Mouse (Mus musculus) kidney, embryonic 14.5 days (tissue): ENCODE measurements at regions not wholly inside any gene's neighbourhood (a gene's known extent, or its start where the extent isn't known, plus 50 kb on each side); places are given as distances from the start of the nearest gene placed in this dataset.

Experiments
- ATAC-seq: fragments of 200-750 bp; cut with Nextera tagmentation; 2 replicates; pipeline ENCODE4 v1.8.0; 2017; ENCODE audit warnings: moderate number of reproducible peaks, mild to moderate bottlenecking, moderate TSS enrichment, moderate library complexity; ENCODE audit not compliant: low FRiP score, low TSS enrichment
- H3K27ac ChIP-seq: fragments of 300-500 bp; sonication (generic); 2 replicates; pipeline ENCODE4 v1.5.1; 2014; ENCODE audit warnings: low read depth, mild to moderate bottlenecking, low read length, moderate library complexity, mixed read lengths
- H3K27me3 ChIP-seq: fragments of 300-500 bp; sonication (generic); 2 replicates; pipeline ENCODE4 v1.6.1; 2014; ENCODE audit warnings: mild to moderate bottlenecking, low read length; ENCODE audit not compliant: control insufficient read depth, insufficient read depth
- H3K36me3 ChIP-seq: fragments of 300-500 bp; sonication (generic); 2 replicates; pipeline ENCODE4 v1.6.1; 2014; ENCODE audit warnings: low read length, mixed read lengths; ENCODE audit not compliant: control insufficient read depth, insufficient read depth
- H3K4me1 ChIP-seq: fragments of 300-500 bp; sonication (generic); 2 replicates; pipeline ENCODE4 v1.6.1; 2014; ENCODE audit warnings: low read length, mixed read lengths; ENCODE audit not compliant: control insufficient read depth, insufficient read depth
- H3K4me2 ChIP-seq: fragments of 300-500 bp; sonication (generic); replicated peaks from 2 replicates; pipeline ENCODE4 v1.6.1; 2014; ENCODE audit warnings: low read depth, mild to moderate bottlenecking, low read length
- H3K4me3 ChIP-seq: fragments of 300-500 bp; sonication (generic); 2 replicates; pipeline ENCODE4 v1.5.1; 2014; ENCODE audit warnings: mild to moderate bottlenecking, low read length
- H3K9ac ChIP-seq: fragments of 300-500 bp; sonication (generic); 2 replicates; pipeline ENCODE4 v1.6.1; 2014; ENCODE audit warnings: low read depth, mild to moderate bottlenecking, low read length, moderate library complexity
- H3K9me3 ChIP-seq: fragments of 300-500 bp; sonication (generic); 2 replicates; pipeline ENCODE4 v1.6.1; 2016; ENCODE audit warnings: low read length; ENCODE audit not compliant: control insufficient read depth
- WGBS: fragments of 180-500 bp; shearing (Covaris S2); extraction: QIAGEN DNeasy Blood & Tissue Kit; methylation state at CpG from one replicate; pipeline ENCODE4 v1.1.7; 2014; 5-methylcytosine and 5-hydroxymethylcytosine counted together

DNA sequence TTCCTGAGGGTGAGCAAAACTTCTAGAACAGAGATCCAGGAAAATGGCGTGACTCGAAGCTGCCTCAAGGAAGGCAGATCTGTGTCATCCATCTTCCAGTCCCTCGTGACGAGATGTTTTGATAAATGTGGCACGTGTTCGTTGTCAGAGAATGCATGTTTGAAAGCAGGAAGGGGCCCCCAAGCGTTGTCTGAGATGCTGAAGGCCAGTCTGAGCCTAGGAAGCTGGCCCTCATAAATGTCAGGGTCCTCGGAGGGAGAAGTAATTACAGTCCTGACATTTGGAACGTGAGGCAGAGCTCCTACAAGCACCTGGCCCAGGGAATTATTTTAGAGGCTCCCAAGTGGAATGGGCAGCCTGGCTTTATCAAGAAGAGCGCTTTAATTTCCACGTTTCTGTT is 50.5 kb upstream of the Mocs1 start:
- H3K4me1 ChIP-seq, result no peaks in the 10 kb centered on the region
- no peak overlapping the region for H3K9ac ChIP-seq
- H3K27ac ChIP-seq, result no peak overlapping the region
- H3K9me3 ChIP-seq, result no peaks in the 10 kb centered on the region
- no peak overlapping the region for H3K4me3 ChIP-seq
- 46% methylated on average over 11 of the region's 11 CpGs for WGBS
- H3K27me3 ChIP-seq, result no peaks in the 10 kb centered on the region
- no peak overlapping the region for H3K4me2 ChIP-seq
- ATAC-seq, result no peak
- H3K36me3 ChIP-seq, result no peaks in the 10 kb centered on the region
